Mouse (Mus musculus): ENCODE measurements around the gene Stbd1.

The Stbd1 gene

GRCm38 (mm10) chr5:92602691-92603690 is at the start of gene Stbd1:
Gene Stbd1 (plus strand): TSS chr5:92603041.
- peak in 1 of 2 experiments; percentile 18 for DNase-seq (ENCODE audit: low spot score in 2 of 2)

- DNase-seq (ENCODE audit: low spot score in 2 of 2), result no peak
These were observed 48.9 kb upstream of the Stbd1 start for GRCm38 (mm10) chr5:92553939-92554338.

GRCm38 (mm10) chr5:92554443-92554842 is 48.4 kb upstream of the Stbd1 start:
- DNase-seq (ENCODE audit: low spot score in 2 of 2), result no peak

GRCm38 (mm10) chr5:92554891-92555511 is 47.8 kb upstream of the Stbd1 start, which contains the start of gene Fam47e:
Gene Fam47e (plus strand): TSS chr5:92555069.
- DNase-seq (ENCODE audit: low spot score in 2 of 2), result peak; percentile 51 to 58

GRCm38 (mm10) chr5:92555905-92556304 is 46.9 kb upstream of the Stbd1 start:
- no peak for DNase-seq (ENCODE audit: low spot score in 2 of 2)

- no peak for DNase-seq (ENCODE audit: low spot score in 2 of 2)
These were observed 45.3 kb upstream of the Stbd1 start for GRCm38 (mm10) chr5:92557508-92557907.

GRCm38 (mm10) chr5:92560201-92560600 is 42.6 kb upstream of the Stbd1 start:
- no peak for DNase-seq (ENCODE audit: low spot score in 2 of 2)

- DNase-seq (ENCODE audit: low spot score in 2 of 2), result no peak
These were observed 40.8 kb upstream of the Stbd1 start for GRCm38 (mm10) chr5:92562002-92562401.

- no peak for DNase-seq (ENCODE audit: low spot score in 2 of 2)
These were observed 31.6 kb upstream of the Stbd1 start for GRCm38 (mm10) chr5:92571232-92571631.

- DNase-seq (ENCODE audit: low spot score in 2 of 2), result no peak
These were observed 23.3 kb upstream of the Stbd1 start for GRCm38 (mm10) chr5:92579559-92579958.

GRCm38 (mm10) chr5:92585932-92586331 is 16.9 kb upstream of the Stbd1 start:
- no peak for DNase-seq (ENCODE audit: low spot score in 2 of 2)

- no peak for DNase-seq (ENCODE audit: low spot score in 2 of 2)
These were observed 7.8 kb upstream of the Stbd1 start for GRCm38 (mm10) chr5:92595026-92595425.

- DNase-seq (ENCODE audit: low spot score in 2 of 2), result no peak
These were observed 6.0 kb upstream of the Stbd1 start for GRCm38 (mm10) chr5:92596865-92597264.

- DNase-seq (ENCODE audit: low spot score in 2 of 2), result peak; percentile 24 to 28
These were observed 3.8 kb upstream of the Stbd1 start for GRCm38 (mm10) chr5:92599030-92599429.

- DNase-seq (ENCODE audit: low spot score in 2 of 2), result no peak
These were observed 1.8 kb downstream of the Stbd1 start for GRCm38 (mm10) chr5:92604452-92605247.

- no peak for DNase-seq (ENCODE audit: low spot score in 2 of 2)
These were observed 4.8 kb downstream of the Stbd1 start for GRCm38 (mm10) chr5:92607492-92608229.

GRCm38 (mm10) chr5:92612756-92613155 is 9.9 kb downstream of the Stbd1 start:
- DNase-seq (ENCODE audit: low spot score in 2 of 2), result no peak

GRCm38 (mm10) chr5:92621883-92622282 is 19.0 kb downstream of the Stbd1 start:
- no peak for DNase-seq (ENCODE audit: low spot score in 2 of 2)

GRCm38 (mm10) chr5:92627896-92628295 is 25.1 kb downstream of the Stbd1 start:
- no peak for DNase-seq (ENCODE audit: low spot score in 2 of 2)

- no peak for DNase-seq (ENCODE audit: low spot score in 2 of 2)
These were observed 30.7 kb downstream of the Stbd1 start for GRCm38 (mm10) chr5:92633526-92633925.

- no peak for DNase-seq (ENCODE audit: low spot score in 2 of 2)
These were observed 32.1 kb downstream of the Stbd1 start for GRCm38 (mm10) chr5:92634916-92635315.

Measured in frontal cortex, postnatal 36 days (tissue).